Mouse (Mus musculus): ENCODE data around the gene Aoc1. TPM values are rescaled to one million over a fixed set of nuclear protein-coding genes. Genes with fewer than 3 reads are reported as not detected.

Aoc1 gene
- polyA plus RNA-seq (2017; shearing (Covaris generic)): 0.35 TPM

DNA sequence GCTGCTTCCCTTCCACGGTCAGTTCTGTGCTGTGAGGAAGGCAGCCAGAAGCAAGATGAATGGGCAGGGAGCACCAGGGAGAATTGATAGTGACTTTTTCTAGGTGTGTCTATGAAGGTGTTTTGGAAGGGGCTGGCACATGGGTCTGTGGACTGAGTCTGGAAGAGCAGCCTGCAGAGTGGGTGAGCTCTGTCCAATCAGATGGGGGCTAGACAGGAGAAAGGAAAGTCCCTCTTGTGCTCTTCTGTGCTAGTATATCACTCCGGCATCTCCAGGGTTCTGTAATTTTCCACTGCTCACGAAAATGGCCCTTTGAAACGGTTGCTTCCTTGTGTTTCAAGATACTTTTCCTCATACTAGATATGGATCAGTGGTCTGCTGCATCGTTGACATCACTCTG lies at the start of gene Aoc1:
Aoc1 (plus strand) TSS at position 301 of the 400 bp plus-strand sequence.

DNA sequence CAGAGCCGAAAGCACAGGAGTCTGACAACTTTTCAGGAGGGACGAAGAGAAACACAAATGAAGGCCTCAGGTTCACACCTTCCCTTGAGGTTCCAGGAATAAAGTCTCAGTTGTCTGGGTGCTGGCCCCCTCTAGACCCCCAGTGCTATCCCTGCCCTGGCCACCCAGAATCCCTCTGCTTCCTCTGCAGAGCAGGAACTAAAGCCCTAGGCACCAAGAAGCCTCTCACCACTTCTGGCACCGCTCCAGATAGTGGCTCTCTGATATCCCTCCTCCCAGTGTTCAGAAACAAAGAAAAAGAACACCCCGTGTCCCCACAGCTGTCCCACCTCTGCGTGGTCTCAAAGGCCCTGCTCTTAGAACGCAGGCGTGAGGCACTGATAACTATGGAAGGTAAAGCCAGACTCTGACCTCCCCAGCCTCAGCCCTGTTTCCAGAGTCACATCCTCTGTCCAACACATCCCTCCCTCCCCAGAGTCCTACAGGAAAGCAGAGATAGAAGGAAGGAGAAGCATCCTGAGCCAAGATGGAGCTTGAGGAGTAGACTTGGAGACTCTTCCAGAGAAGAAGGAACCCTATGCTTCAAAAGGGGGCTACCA lies 32.2 kb upstream of the Aoc1 start, which contains the start of gene Tmem176a:
Tmem176a (plus strand) TSS at position 549 of the 599 bp plus-strand sequence.

DNA sequence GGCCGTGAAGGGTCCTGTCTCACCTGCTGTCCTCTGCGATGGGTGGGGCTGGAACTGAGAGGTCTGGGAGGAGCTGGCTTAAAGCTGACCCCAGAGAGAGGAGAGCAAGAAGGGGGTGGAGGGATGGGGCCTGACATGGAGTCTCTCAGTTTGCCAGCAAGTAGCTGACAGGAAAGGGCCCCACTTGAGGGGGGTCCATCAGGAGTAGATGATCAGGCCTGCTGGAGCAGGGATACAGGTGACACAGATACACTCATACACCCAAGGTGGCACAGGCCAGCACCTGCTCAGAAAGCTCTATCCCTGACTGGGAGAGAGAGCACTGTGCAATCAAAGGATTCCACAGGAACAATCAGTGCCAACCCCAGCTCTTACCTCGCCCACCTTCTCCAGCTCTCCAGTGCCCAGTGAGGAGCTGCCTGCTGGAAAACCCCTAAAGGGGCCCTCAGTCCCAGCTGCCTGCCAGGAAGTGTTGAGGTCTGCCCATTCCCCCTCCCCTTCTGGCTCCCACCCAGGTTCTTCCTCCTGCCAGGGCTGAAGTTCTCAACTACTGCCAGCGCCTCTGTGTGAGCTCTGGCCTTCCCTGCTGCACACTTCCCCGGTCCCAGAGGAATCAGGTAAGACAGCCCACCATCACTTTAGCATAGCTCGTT lies 31.6 kb upstream of the Aoc1 start, which contains the start of gene Tmem176b:
Tmem176b (minus strand) TSS at position 524 of the 653 bp plus-strand sequence.

DNA sequence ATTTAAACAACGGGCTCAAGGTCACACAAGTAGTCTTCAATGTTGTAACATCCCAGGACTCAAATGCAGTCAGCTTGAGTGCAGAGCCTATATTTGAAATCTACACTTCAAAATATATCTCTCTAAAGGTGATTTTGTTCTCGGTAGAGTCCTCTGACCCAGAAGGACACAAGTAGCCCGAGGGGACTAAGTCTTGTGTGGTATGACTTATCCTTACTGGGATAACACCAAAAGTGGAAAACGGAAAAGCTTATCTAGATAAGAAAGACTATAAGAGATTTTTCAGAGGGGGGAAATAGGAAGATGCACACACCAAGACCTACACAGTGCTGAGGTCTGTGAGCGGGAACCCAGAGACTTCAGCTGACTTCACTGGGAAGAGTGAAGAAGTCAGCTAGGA lies 56.9 kb downstream of the Aoc1 start, which contains the start of gene 1600015I10Rik:
1600015I10Rik (plus strand) TSS at position 301 of the 400 bp plus-strand sequence.

Other genes with a start within 250 kb of the Aoc1 start
- gene AI854703, start 246.1 kb upstream of the Aoc1 start, polyA plus RNA-seq (2017; shearing (Covaris generic)): 4.7 TPM
- 221 TPM for gene Gimap8, start 225.7 kb upstream of the Aoc1 start, polyA plus RNA-seq (2017; shearing (Covaris generic))
- 328 TPM for gene Gimap9, start 196.8 kb upstream of the Aoc1 start, polyA plus RNA-seq (2017; shearing (Covaris generic))
- 1,649 TPM for gene Gimap4, start 188.3 kb upstream of the Aoc1 start, polyA plus RNA-seq (2017; shearing (Covaris generic))
- gene Gimap6, start 164.7 kb upstream of the Aoc1 start, polyA plus RNA-seq (2017; shearing (Covaris generic)): 1,052 TPM
- gene Gm28053, start 154.3 kb upstream of the Aoc1 start, polyA plus RNA-seq (2017; shearing (Covaris generic)): 35.7 TPM
- 547 TPM for gene Gimap7, start 154.3 kb upstream of the Aoc1 start, polyA plus RNA-seq (2017; shearing (Covaris generic))
- 363 TPM for gene Gimap1, start 133.8 kb upstream of the Aoc1 start, polyA plus RNA-seq (2017; shearing (Covaris generic))
- 234 TPM for gene Gimap5, start 126.7 kb upstream of the Aoc1 start, polyA plus RNA-seq (2017; shearing (Covaris generic))
- 2,400 TPM for gene Gimap3, start 102.0 kb upstream of the Aoc1 start, polyA plus RNA-seq (2017; shearing (Covaris generic))
- gene Tmem176a, start 32.0 kb upstream of the Aoc1 start, polyA plus RNA-seq (2017; shearing (Covaris generic)): 10.3 TPM
- 15.7 TPM for gene Tmem176b, start 31.4 kb upstream of the Aoc1 start, polyA plus RNA-seq (2017; shearing (Covaris generic))
- not detected for gene 1600015I10Rik, start 57.0 kb downstream of the Aoc1 start, polyA plus RNA-seq (2017; shearing (Covaris generic))
- not detected for gene Doxl2, start 102.1 kb downstream of the Aoc1 start, polyA plus RNA-seq (2017; shearing (Covaris generic))
- gene Svs1, start 114.0 kb downstream of the Aoc1 start, polyA plus RNA-seq (2017; shearing (Covaris generic)): not detected
- gene Gpnmb, start 163.7 kb downstream of the Aoc1 start, polyA plus RNA-seq (2017; shearing (Covaris generic)): 2.0 TPM
- gene Malsu1, start 200.9 kb downstream of the Aoc1 start, polyA plus RNA-seq (2017; shearing (Covaris generic)): 33.0 TPM

Measured in inflammation-experienced regulatory T-cells, adult 16 weeks (primary cell).